Mouse (Mus musculus) liver, embryonic 14.5 days (tissue): ENCODE data around the gene Syne3.

Experiments
- CTCF ChIP-seq: IDR thresholded peaks from 2 replicates; pipeline ENCODE4 v1.5.1; 2016; ENCODE audit warnings: antibody characterized with exemption, low read depth, control low read depth
- EP300 ChIP-seq: IDR thresholded peaks from 2 replicates; pipeline ENCODE4 v1.6.1; 2016; ENCODE audit warnings: antibody characterized with exemption, low read depth

DNA sequence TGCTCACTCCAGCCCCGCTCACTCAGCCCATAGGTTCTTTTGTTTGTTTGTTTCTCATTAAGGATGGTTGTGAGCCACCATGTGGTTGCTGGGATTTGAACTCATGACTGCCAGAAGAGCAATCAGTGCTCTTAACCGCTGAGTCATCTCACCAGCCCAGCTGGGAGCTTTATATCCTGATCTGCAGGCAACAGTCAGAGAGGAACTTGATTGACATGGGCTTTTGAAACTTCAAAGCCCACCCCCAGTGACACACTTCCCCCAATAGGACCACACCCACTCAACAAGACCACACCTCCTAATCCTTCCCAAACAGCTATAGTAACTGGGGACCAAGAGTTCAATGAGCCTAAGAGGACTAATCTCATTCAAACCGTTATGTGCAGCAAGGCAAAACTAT, 85.1 kb downstream of the Syne3 start:
- TF ChIP-seq EP300 (no peak), CTCF (no peak)
